In the genomic region with DNA sequence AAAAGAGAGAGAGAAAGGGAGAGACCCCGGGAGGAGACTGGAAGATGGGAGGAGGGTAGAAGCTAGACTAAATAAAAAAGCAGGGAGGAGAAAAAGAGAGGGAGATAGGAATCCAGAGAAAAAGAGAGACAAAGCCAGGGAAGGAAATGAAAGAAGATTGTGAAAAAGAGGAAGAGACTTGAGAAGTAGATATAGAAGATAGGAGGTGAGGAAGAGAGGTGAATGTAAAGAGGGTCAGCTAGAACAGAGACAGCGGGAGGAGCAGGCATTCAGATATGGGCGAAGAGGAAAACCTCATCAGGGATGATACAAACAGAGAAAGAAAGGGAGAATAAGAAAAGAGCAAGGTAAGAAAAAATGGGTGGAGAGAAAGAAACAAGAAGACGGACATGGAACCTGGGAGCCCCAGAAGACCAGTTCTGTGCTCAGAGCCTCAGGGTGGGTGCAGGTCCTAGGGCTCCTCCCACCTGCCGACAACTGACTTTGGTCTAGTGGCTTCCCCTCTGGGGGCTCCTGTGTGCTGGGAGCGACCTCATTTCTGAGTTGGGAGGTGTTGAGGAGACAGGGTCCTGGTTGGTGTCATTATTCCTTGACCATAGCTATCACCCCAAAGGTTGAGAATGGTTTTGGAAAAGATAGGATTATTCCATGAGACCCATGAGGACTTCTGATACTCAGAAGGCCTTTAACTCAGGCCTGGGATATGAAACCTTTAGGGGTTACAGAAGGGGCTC, we compare ENCODE assay signal across 8 mouse cellular contexts. TPM values are rescaled to one million over a fixed set of nuclear protein-coding genes. Genes with fewer than 3 reads are reported as not detected.
DNase-seq lines count a peak whose midpoint lies in the region; ATAC-seq and TF ChIP-seq lines count a peak whose summit lies in the region.

No protein-coding gene starts in this region.

- no peak for TF ChIP-seq CTCF in cortical plate, adult 2 months (IDR thresholded peaks at IDR 0.05; ENCODE audit: extremely low read depth, insufficient read depth, low read length)

- 3% methylated on average over 6 of the region's 6 CpGs for WGBS in hindbrain, embryonic 14.5 days
- WGBS in midbrain, embryonic 13.5 days: under 1% methylated on average over 6 of the region's 6 CpGs

- H3K4me1 ChIP-seq in cortical plate, adult 2 months (ENCODE audit: control insufficient read depth, insufficient read depth, low read length): no peaks in the 10 kb centered on the region; the same call in 1 of the 2 replicates
- H3K4me1 ChIP-seq in hindbrain, embryonic 14.5 days (replicated peaks; ENCODE audit: control insufficient read depth, insufficient read depth, low read length): peaks cover 40% of the 10 kb centered on the region
- H3K4me1 ChIP-seq in midbrain, embryonic 13.5 days (replicated peaks): peaks cover 56% of the 10 kb centered on the region

- no peaks in the 10 kb centered on the region for H3K27me3 ChIP-seq in hindbrain, embryonic 14.5 days (ENCODE audit: control insufficient read depth, insufficient read depth, low read length)
- no peaks in the 10 kb centered on the region for H3K27me3 ChIP-seq in midbrain, embryonic 13.5 days

- H3K4me3 ChIP-seq in cortical plate, adult 2 months (ENCODE audit: insufficient read depth, low read length): peak overlapping the region; percentile 93
- peak overlapping the region; percentile 83 for H3K4me3 ChIP-seq in hindbrain, embryonic 14.5 days (replicated peaks; ENCODE audit: low read length)
- peak overlapping the region; percentile 88 for H3K4me3 ChIP-seq in midbrain, embryonic 13.5 days (replicated peaks)

- H3K9ac ChIP-seq in hindbrain, embryonic 14.5 days: peak overlapping the region; percentile 98
- peak overlapping the region; percentile 97 for H3K9ac ChIP-seq in midbrain, embryonic 13.5 days (replicated peaks)

- H3K36me3 ChIP-seq in hindbrain, embryonic 14.5 days (replicated peaks; ENCODE audit: control insufficient read depth, insufficient read depth): peaks cover 22% of the 10 kb centered on the region; the same call in 1 of the 2 replicates
- peaks cover 27% of the 10 kb centered on the region for H3K36me3 ChIP-seq in midbrain, embryonic 13.5 days

- peak overlapping the region; percentile 79 for H3K27ac ChIP-seq in cortical plate, adult 2 months (ENCODE audit: insufficient read depth, low read length)
- H3K27ac ChIP-seq in hindbrain, embryonic 14.5 days: peak overlapping the region; percentile 100
- H3K27ac ChIP-seq in midbrain, embryonic 13.5 days: peak overlapping the region; percentile 100

- no peaks in the 10 kb centered on the region for H3K9me3 ChIP-seq in hindbrain, embryonic 14.5 days (ENCODE audit: control insufficient read depth, low read length)
- no peaks in the 10 kb centered on the region for H3K9me3 ChIP-seq in midbrain, embryonic 13.5 days

- no peak for ATAC-seq in hindbrain, embryonic 14.5 days (ENCODE audit: low FRiP score)
- no peak for ATAC-seq in midbrain, embryonic 13.5 days

- DNase-seq in lung, postnatal 10 days: peak; percentile 16
- no peak for DNase-seq in lung, postnatal 14 days
- no peak for DNase-seq in hindbrain, embryonic 14.5 days (ENCODE audit: low spot score)
- DNase-seq in urinary bladder, postnatal 4 days (ENCODE audit: low spot score in 2 of 2): no peak
- DNase-seq in ovary, postnatal 14 days (ENCODE audit: low spot score): no peak
- no peak for DNase-seq in spleen, postnatal 10 days (ENCODE audit: low spot score in 2 of 2)

- H3K4me2 ChIP-seq in hindbrain, embryonic 14.5 days (replicated peaks): peak overlapping the region; percentile 73
- peak overlapping the region; percentile 94 for H3K4me2 ChIP-seq in midbrain, embryonic 13.5 days (replicated peaks)

- TF ChIP-seq POLR2A in cortical plate, adult 2 months (IDR thresholded peaks at IDR 0.05; ENCODE audit: extremely low read depth, insufficient read depth, low read length): no peak

RNA-seq across cellular contexts. Expression of a gene that starts 2.3 kb away (rescaled TPM):
- 92.5 and 111 TPM in 2 replicates for polyA plus RNA-seq in cortical plate, adult 2 months (2012; rRNA removed)
- 13.0 and 18.7 TPM in 2 replicates for polyA plus RNA-seq in hindbrain, embryonic 14.5 days (2014; fragmentation: Nextera tagmentation; extraction: Ambion mirVana)
- 39.4 and 41.2 TPM in 2 replicates for polyA plus RNA-seq in midbrain, embryonic 13.5 days (2015; fragmentation: Nextera tagmentation; extraction: Ambion mirVana)

RNA-seq across cellular contexts. Expression of a gene that starts 25.8 kb away (rescaled TPM):
- polyA plus RNA-seq in cortical plate, adult 2 months (2012; rRNA removed): 0.58 and 0.61 TPM in 2 replicates
- polyA plus RNA-seq in hindbrain, embryonic 14.5 days (2014; fragmentation: Nextera tagmentation; extraction: Ambion mirVana): 0.95 and 1.8 TPM in 2 replicates
- 0.88 and 1.1 TPM in 2 replicates for polyA plus RNA-seq in midbrain, embryonic 13.5 days (2015; fragmentation: Nextera tagmentation; extraction: Ambion mirVana)

RNA-seq across cellular contexts. Expression of a gene that starts 54.5 kb away (rescaled TPM):
- polyA plus RNA-seq in cortical plate, adult 2 months (2012; rRNA removed): not detected in 2 replicates
- not detected in 2 replicates for polyA plus RNA-seq in hindbrain, embryonic 14.5 days (2014; fragmentation: Nextera tagmentation; extraction: Ambion mirVana)
- polyA plus RNA-seq in midbrain, embryonic 13.5 days (2015; fragmentation: Nextera tagmentation; extraction: Ambion mirVana): 0.16 TPM in 1 of 2 replicates, not detected in the other

RNA-seq across cellular contexts. Expression of a gene that starts 58.4 kb away (rescaled TPM):
- 0.65 and 0.85 TPM in 2 replicates for polyA plus RNA-seq in cortical plate, adult 2 months (2012; rRNA removed)
- polyA plus RNA-seq in hindbrain, embryonic 14.5 days (2014; fragmentation: Nextera tagmentation; extraction: Ambion mirVana): 0.21 and 0.37 TPM in 2 replicates
- polyA plus RNA-seq in midbrain, embryonic 13.5 days (2015; fragmentation: Nextera tagmentation; extraction: Ambion mirVana): not detected in 2 replicates

RNA-seq across cellular contexts. Expression of a gene that starts 58.4 kb away (rescaled TPM):
- polyA plus RNA-seq in cortical plate, adult 2 months (2012; rRNA removed): not detected in 2 replicates
- polyA plus RNA-seq in hindbrain, embryonic 14.5 days (2014; fragmentation: Nextera tagmentation; extraction: Ambion mirVana): not detected in 2 replicates
- not detected in 2 replicates for polyA plus RNA-seq in midbrain, embryonic 13.5 days (2015; fragmentation: Nextera tagmentation; extraction: Ambion mirVana)
